Mouse (Mus musculus) liver, embryonic 11.5 days (tissue): ENCODE measurements around the gene Arhgap1. TPM values are rescaled to one million over a fixed set of nuclear protein-coding genes. Genes with fewer than 3 reads are reported as not detected.

ENCODE experiments used
- ATAC-seq: fragments of 200-750 bp; cut with Nextera tagmentation; replicated peaks from 2 replicates; pipeline ENCODE4 v1.8.0; 2017; ENCODE audit warnings: moderate number of reproducible peaks, mild to moderate bottlenecking, moderate TSS enrichment, moderate library complexity; ENCODE audit not compliant: low FRiP score
- DNase-seq: peaks from one replicate; pipeline ENCODE4 v3.0.0-alpha.2; 2017; ENCODE audit warnings: low spot score
- H3K27ac ChIP-seq: fragments of 300-500 bp; sonication (generic); 2 replicates; pipeline ENCODE4 v1.5.1; 2014; ENCODE audit warnings: mild to moderate bottlenecking, low read depth, low read length, control low read depth
- H3K27me3 ChIP-seq: fragments of 300-500 bp; sonication (generic); replicated peaks from 2 replicates; pipeline ENCODE4 v1.6.1; 2014; ENCODE audit warnings: low read length, mixed read lengths; ENCODE audit not compliant: control insufficient read depth, insufficient read depth
- H3K36me3 ChIP-seq: fragments of 300-500 bp; sonication (generic); 2 replicates; pipeline ENCODE4 v1.6.1; 2014; ENCODE audit warnings: mild to moderate bottlenecking, low read length, moderate library complexity, mixed read lengths; ENCODE audit not compliant: control insufficient read depth, insufficient read depth
- H3K4me1 ChIP-seq: fragments of 300-500 bp; sonication (generic); replicated peaks from 2 replicates; pipeline ENCODE4 v1.6.1; 2014; ENCODE audit warnings: low read length, mixed read lengths; ENCODE audit not compliant: control insufficient read depth, insufficient read depth
- H3K4me2 ChIP-seq: fragments of 300-500 bp; sonication (generic); 2 replicates; pipeline ENCODE4 v1.6.1; 2014; ENCODE audit warnings: mild to moderate bottlenecking, control low read depth, moderate library complexity
- H3K4me3 ChIP-seq: fragments of 300-500 bp; sonication (generic); 2 replicates; pipeline ENCODE4 v1.5.1; 2014; ENCODE audit warnings: low read depth, low read length, control low read depth
- H3K9ac ChIP-seq: fragments of 300-500 bp; sonication (generic); 2 replicates; pipeline ENCODE4 v1.6.1; 2014; ENCODE audit warnings: low read depth, low read length, control low read depth
- H3K9me3 ChIP-seq: fragments of 300-500 bp; sonication (generic); 2 replicates; pipeline ENCODE4 v1.6.1; 2016; ENCODE audit warnings: low read length, inconsistent platforms, mixed read lengths; ENCODE audit not compliant: control insufficient read depth
- WGBS: fragments of 180-500 bp; shearing (Covaris S2); extraction: QIAGEN DNeasy Blood & Tissue Kit; methylation state at CpG from one replicate; pipeline ENCODE4 v1.1.7; 2014; 5-methylcytosine and 5-hydroxymethylcytosine counted together
- polyA plus RNA-seq: library from polyadenylated mRNA; unstranded; fragments of >200 nt; fragmentation: Nextera tagmentation; extraction: Ambion mirVana; gene quantifications from 2 replicates; pipeline ENCODE4 v1.2.1, GENCODE M21; 2014

Arhgap1 gene
- polyA plus RNA-seq, 1 experiment from 2014 or later: 99.2 TPM

- no peak overlapping the region for H3K27ac ChIP-seq
- ATAC-seq (no peak), DNase-seq (no peak)
- H3K4me2 ChIP-seq: no peak overlapping the region
- H3K9me3 ChIP-seq: no peaks in the 10 kb centered on the region
- H3K4me1 ChIP-seq: peaks cover 14% of the 10 kb centered on the region
- H3K36me3 ChIP-seq: peaks cover 27% of the 10 kb centered on the region
- H3K4me3 ChIP-seq: no peak overlapping the region
- no peaks in the 10 kb centered on the region for H3K27me3 ChIP-seq
- 54% methylated on average over 6 of the region's 6 CpGs for WGBS
- H3K9ac ChIP-seq: no peak overlapping the region; the same call in 1 of the 2 replicates
Measured at GRCm38 (mm10) chr2:91652863-91653262, 3.2 kb downstream of the Arhgap1 start.

- Histone ChIP-seq H3K36me3 (peaks cover 35% of the 10 kb centered on the region), H3K4me2 (no peak overlapping the region), H3K9ac (no peak overlapping the region), H3K4me1 (peaks cover 9% of the 10 kb centered on the region), H3K27me3 (no peaks in the 10 kb centered on the region), H3K4me3 (no peak overlapping the region), H3K9me3 (no peaks in the 10 kb centered on the region), H3K27ac (no peak overlapping the region)
- DNase-seq (no peak), ATAC-seq (no peak)
- WGBS: 76% methylated on average over 5 of the region's 5 CpGs
Measured at GRCm38 (mm10) chr2:91655388-91655787, 5.7 kb downstream of the Arhgap1 start.

GRCm38 (mm10) chr2:91655827-91656226 lies 6.2 kb downstream of the Arhgap1 start:
- Histone ChIP-seq H3K27ac (no peak overlapping the region), H3K27me3 (no peaks in the 10 kb centered on the region), H3K36me3 (peaks cover 35% of the 10 kb centered on the region), H3K9me3 (no peaks in the 10 kb centered on the region), H3K4me2 (no peak overlapping the region), H3K9ac (no peak overlapping the region), H3K4me3 (no peak overlapping the region), H3K4me1 (peaks cover 9% of the 10 kb centered on the region)
- 63% methylated on average over 6 of the region's 6 CpGs for WGBS
- DNase-seq (no peak), ATAC-seq (no peak)

- H3K36me3 ChIP-seq: peaks cover 35% of the 10 kb centered on the region
- 68% methylated on average over 8 of the region's 8 CpGs for WGBS
Measured at GRCm38 (mm10) chr2:91656774-91657173, 7.1 kb downstream of the Arhgap1 start.

GRCm38 (mm10) chr2:91659657-91660056 lies 10.0 kb downstream of the Arhgap1 start:
- peaks cover 42% of the 10 kb centered on the region for H3K36me3 ChIP-seq
- no peak overlapping the region for H3K4me2 ChIP-seq
- no peak overlapping the region for H3K9ac ChIP-seq
- no peak overlapping the region for H3K27ac ChIP-seq
- WGBS: 91% methylated on average over 8 of the region's 8 CpGs
- DNase-seq (no peak), ATAC-seq (no peak)
- H3K9me3 ChIP-seq: no peaks in the 10 kb centered on the region
- H3K4me3 ChIP-seq: no peak overlapping the region
- H3K27me3 ChIP-seq: no peaks in the 10 kb centered on the region
- H3K4me1 ChIP-seq: no peaks in the 10 kb centered on the region

More at GRCm38 (mm10) chr2:91656774-91657173, 7.1 kb downstream of the Arhgap1 start:
- Histone ChIP-seq H3K4me2 (no peak overlapping the region), H3K9ac (no peak overlapping the region), H3K27ac (no peak overlapping the region), H3K9me3 (no peaks in the 10 kb centered on the region), H3K4me3 (no peak overlapping the region), H3K4me1 (peaks cover 3% of the 10 kb centered on the region; the same call in 1 of the 2 replicates), H3K27me3 (no peaks in the 10 kb centered on the region)
- ATAC-seq: 0 out of 2 replicates have a peak, but pooled peaks have one; percentile 22
- DNase-seq: no peak

- WGBS: 91% methylated on average over 6 of the region's 6 CpGs
- H3K27ac ChIP-seq: no peak overlapping the region
- no peaks in the 10 kb centered on the region for H3K9me3 ChIP-seq
- peaks cover 34% of the 10 kb centered on the region for H3K36me3 ChIP-seq
- no peak overlapping the region for H3K4me3 ChIP-seq
- no peak for DNase-seq
- H3K27me3 ChIP-seq: no peaks in the 10 kb centered on the region
- H3K4me2 ChIP-seq: no peak overlapping the region
- ATAC-seq: no peak
- H3K4me1 ChIP-seq: no peaks in the 10 kb centered on the region
- H3K9ac ChIP-seq: no peak overlapping the region
Measured at GRCm38 (mm10) chr2:91660981-91661380, 11.3 kb downstream of the Arhgap1 start.

- peaks cover 41% of the 10 kb centered on the region for H3K36me3 ChIP-seq
Measured at GRCm38 (mm10) chr2:91664780-91665179, 15.1 kb downstream of the Arhgap1 start.

GRCm38 (mm10) chr2:91666386-91666910 lies 16.8 kb downstream of the Arhgap1 start:
- Histone ChIP-seq H3K4me3 (no peak overlapping the region), H3K27ac (no peak overlapping the region), H3K36me3 (peaks cover 50% of the 10 kb centered on the region), H3K9ac (no peak overlapping the region), H3K4me1 (no peaks in the 10 kb centered on the region), H3K27me3 (no peaks in the 10 kb centered on the region), H3K4me2 (no peak overlapping the region), H3K9me3 (no peaks in the 10 kb centered on the region)
- DNase-seq (no peak), ATAC-seq (no peak)
- WGBS: 94% methylated on average over 6 of the region's 6 CpGs

More at GRCm38 (mm10) chr2:91664780-91665179, 15.1 kb downstream of the Arhgap1 start:
- no peaks in the 10 kb centered on the region for H3K27me3 ChIP-seq
- H3K9me3 ChIP-seq: no peaks in the 10 kb centered on the region
- ATAC-seq (no peak), DNase-seq (no peak)
- H3K9ac ChIP-seq: no peak overlapping the region
- no peaks in the 10 kb centered on the region for H3K4me1 ChIP-seq
- H3K4me3 ChIP-seq: no peak overlapping the region
- no peak overlapping the region for H3K27ac ChIP-seq
- no peak overlapping the region for H3K4me2 ChIP-seq

- no peak overlapping the region for H3K9ac ChIP-seq
- WGBS: 77% methylated on average over 2 of the region's 2 CpGs
- H3K4me2 ChIP-seq: no peak overlapping the region
- DNase-seq (no peak), ATAC-seq (no peak)
- no peaks in the 10 kb centered on the region for H3K4me1 ChIP-seq
- no peak overlapping the region for H3K27ac ChIP-seq
- H3K9me3 ChIP-seq: no peaks in the 10 kb centered on the region
- no peak overlapping the region for H3K4me3 ChIP-seq
- no peaks in the 10 kb centered on the region for H3K27me3 ChIP-seq
- H3K36me3 ChIP-seq: peaks cover 50% of the 10 kb centered on the region
Measured at GRCm38 (mm10) chr2:91667747-91668146, 18.1 kb downstream of the Arhgap1 start.
